ENCODE assay signal across 19 mouse cellular contexts in genomic region chr6:137807296-137807695, GRCm38 (mm10).
"Had no signal": no experiment of that assay in that cellular context is flagged by ENCODE, and none has a peak within 500 bp of the region (broad histone marks: within the 10 kb centered on the region; RNA-seq: fewer than 3 reads in every experiment).

No protein-coding gene starts in this region.

- H3K9me3 ChIP-seq: limb, embryonic 13.5 days; liver, embryonic 13.5 days; midbrain, embryonic 12.5 days; midbrain, embryonic 15.5 days; neural tube, embryonic 12.5 days; neural tube, embryonic 15.5 days; stomach, embryonic 15.5 days had no signal

- H3K27ac ChIP-seq: kidney, embryonic 15.5 days; limb, embryonic 13.5 days; liver, embryonic 13.5 days; macrophage; midbrain, embryonic 12.5 days; midbrain, embryonic 15.5 days; neural tube, embryonic 12.5 days; neural tube, embryonic 15.5 days; stomach, embryonic 15.5 days had no signal

- DNase-seq: kidney, adult 8-10 months; kidney, postnatal 10 days; left cerebral cortex, postnatal 4 days; liver; liver, embryonic 13.5 days; lung, embryonic 14.5 days; right cerebral cortex, adult 18-20 months; right cerebral cortex, postnatal 14 days; right cerebral cortex, postnatal 4 days; thymus, postnatal 25 days had no signal

- H3K9ac ChIP-seq: kidney, embryonic 15.5 days; limb, embryonic 13.5 days; liver, embryonic 13.5 days; lung, embryonic 14.5 days; midbrain, embryonic 12.5 days; midbrain, embryonic 15.5 days; neural tube, embryonic 12.5 days; neural tube, embryonic 15.5 days; stomach, embryonic 15.5 days had no signal

- H3K36me3 ChIP-seq: limb, embryonic 13.5 days; midbrain, embryonic 12.5 days; midbrain, embryonic 15.5 days; neural tube, embryonic 12.5 days; neural tube, embryonic 15.5 days; stomach, embryonic 15.5 days had no signal

- ATAC-seq: lung, postnatal 0 days; midbrain, embryonic 15.5 days had no signal

- H3K4me3 ChIP-seq: kidney, embryonic 15.5 days; limb, embryonic 13.5 days; liver, embryonic 13.5 days; midbrain, embryonic 12.5 days; midbrain, embryonic 15.5 days; neural tube, embryonic 12.5 days; neural tube, embryonic 15.5 days; stomach, embryonic 15.5 days had no signal

- H3K4me2 ChIP-seq: kidney, embryonic 15.5 days; limb, embryonic 13.5 days; liver, embryonic 13.5 days; lung, embryonic 14.5 days; midbrain, embryonic 12.5 days; midbrain, embryonic 15.5 days; neural tube, embryonic 12.5 days; neural tube, embryonic 15.5 days; stomach, embryonic 15.5 days had no signal

- H3K4me1 ChIP-seq: midbrain, embryonic 12.5 days; midbrain, embryonic 15.5 days; neural tube, embryonic 12.5 days; stomach, embryonic 15.5 days had no signal

- H3K27me3 ChIP-seq: kidney, embryonic 15.5 days; limb, embryonic 13.5 days; liver, embryonic 13.5 days; midbrain, embryonic 12.5 days; midbrain, embryonic 15.5 days; neural tube, embryonic 12.5 days; neural tube, embryonic 15.5 days; stomach, embryonic 15.5 days had no signal
